Mouse (Mus musculus) olfactory bulb, adult 2 months (tissue): ENCODE results near the gene Opn1sw.

Experiments
- CTCF ChIP-seq: fragments of 200-500 bp; IDR thresholded peaks from 2 replicates; pipeline ENCODE4 v1.5.1; 2012; ENCODE audit warnings: low read depth, mild to moderate bottlenecking, low read length, moderate library complexity; ENCODE audit not compliant: insufficient read depth
- POLR2A ChIP-seq: fragments of 200-500 bp; IDR thresholded peaks from 2 replicates; pipeline ENCODE4 v1.6.1; 2012; ENCODE audit warnings: mild to moderate bottlenecking, low read depth, low read length, moderate library complexity; ENCODE audit not compliant: insufficient read depth

GRCm38 (mm10) chr6:29435940-29436451 is 47.7 kb upstream of the Opn1sw start:
- TF ChIP-seq CTCF (no peak), POLR2A (no peak)
